Mouse (Mus musculus) kidney, postnatal 0 days (tissue): ENCODE measurements around the gene Numb. TPM values are rescaled to one million over a fixed set of nuclear protein-coding genes. Genes with fewer than 3 reads are reported as not detected.

ENCODE experiments used
- ATAC-seq: fragments of 200-750 bp; cut with Nextera tagmentation; replicated peaks from 2 replicates; pipeline ENCODE4 v1.8.0; 2017; ENCODE audit warnings: low read depth, moderate number of reproducible peaks, moderate TSS enrichment, moderate library complexity; ENCODE audit not compliant: low FRiP score
- DNase-seq: peaks from one replicate; pipeline ENCODE4 v3.0.0-alpha.2; 2016; ENCODE audit warnings: low spot score
- H3K27ac ChIP-seq: fragments of 300-500 bp; sonication (generic); 2 replicates; pipeline ENCODE4 v1.5.1; 2014; ENCODE audit warnings: mild to moderate bottlenecking
- H3K27me3 ChIP-seq: fragments of 300-500 bp; sonication (generic); 2 replicates; pipeline ENCODE4 v1.6.1; 2014; ENCODE audit warnings: low read length, mixed read lengths; ENCODE audit not compliant: insufficient read depth
- H3K36me3 ChIP-seq: fragments of 300-500 bp; sonication (generic); 2 replicates; pipeline ENCODE4 v1.6.1; 2014; ENCODE audit warnings: low read length, mixed read lengths; ENCODE audit not compliant: insufficient read depth
- H3K4me1 ChIP-seq: fragments of 300-500 bp; sonication (generic); replicated peaks from 2 replicates; pipeline ENCODE4 v1.6.1; 2014; ENCODE audit warnings: antibody characterized with exemption, low read length, mixed read lengths; ENCODE audit not compliant: insufficient read depth
- H3K4me2 ChIP-seq: fragments of 300-500 bp; sonication (generic); 2 replicates; pipeline ENCODE4 v1.6.1; 2014; ENCODE audit warnings: mild to moderate bottlenecking, low read length, moderate library complexity, mixed read lengths
- H3K4me3 ChIP-seq: fragments of 300-500 bp; sonication (generic); replicated peaks from 2 replicates; pipeline ENCODE4 v1.5.1; 2014; ENCODE audit warnings: low read depth, low read length
- H3K9ac ChIP-seq: fragments of 300-500 bp; sonication (generic); 2 replicates; pipeline ENCODE4 v1.6.1; 2014; ENCODE audit warnings: low read depth, low read length
- H3K9me3 ChIP-seq: fragments of 300-500 bp; sonication (generic); replicated peaks from 2 replicates; pipeline ENCODE4 v1.6.1; 2016; ENCODE audit warnings: low read length, inconsistent platforms, mixed read lengths
- CTCF ChIP-seq: IDR thresholded peaks from 2 replicates; pipeline ENCODE4 v1.5.1; 2016; ENCODE audit warnings: antibody characterized with exemption, low read depth, mild to moderate bottlenecking, moderate library complexity
- WGBS: fragments of 180-500 bp; shearing (Covaris S2); extraction: QIAGEN DNeasy Blood & Tissue Kit; methylation state at CpG from one replicate; pipeline ENCODE4 v1.1.7; 2014; 5-methylcytosine and 5-hydroxymethylcytosine counted together
- polyA plus RNA-seq: library from polyadenylated mRNA; unstranded; fragments of >200 nt; fragmentation: Nextera tagmentation; extraction: Ambion mirVana; gene quantifications from 2 replicates; pipeline ENCODE4 v1.2.1, GENCODE M21; 2015

Gene Numb
- polyA plus RNA-seq, 1 experiment from 2014 or later: 28.7 TPM

DNA sequence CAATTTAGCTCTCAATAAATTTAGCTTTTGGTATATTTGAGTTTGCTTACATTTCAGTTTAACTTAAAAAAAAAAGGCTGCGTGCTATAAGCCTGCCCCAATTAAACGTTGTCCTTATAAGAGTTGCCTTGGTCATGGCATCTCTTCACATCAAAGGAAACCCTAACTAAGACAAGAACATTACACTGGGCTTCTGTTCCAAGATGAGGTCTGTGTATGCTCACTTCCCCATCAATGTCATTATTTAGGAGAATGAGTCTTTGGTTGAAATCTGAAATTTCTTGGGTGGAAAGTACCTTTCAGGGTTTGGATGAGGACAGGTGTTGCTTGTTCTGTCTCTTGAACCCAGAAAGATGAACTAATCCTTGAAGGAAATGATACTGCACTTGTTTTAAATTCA lies 73.9 kb downstream of the Numb start:
- Histone ChIP-seq H3K4me1 (no peaks in the 10 kb centered on the region), H3K9ac (no peak overlapping the region), H3K27ac (no peak overlapping the region), H3K4me2 (no peak overlapping the region), H3K9me3 (no peaks in the 10 kb centered on the region), H3K4me3 (no peak overlapping the region), H3K36me3 (no peaks in the 10 kb centered on the region), H3K27me3 (no peaks in the 10 kb centered on the region)
- TF ChIP-seq CTCF: no peak
- 84% methylated on average over 2 of the region's 2 CpGs for WGBS
- no peak for DNase-seq
- ATAC-seq: no peak

DNA sequence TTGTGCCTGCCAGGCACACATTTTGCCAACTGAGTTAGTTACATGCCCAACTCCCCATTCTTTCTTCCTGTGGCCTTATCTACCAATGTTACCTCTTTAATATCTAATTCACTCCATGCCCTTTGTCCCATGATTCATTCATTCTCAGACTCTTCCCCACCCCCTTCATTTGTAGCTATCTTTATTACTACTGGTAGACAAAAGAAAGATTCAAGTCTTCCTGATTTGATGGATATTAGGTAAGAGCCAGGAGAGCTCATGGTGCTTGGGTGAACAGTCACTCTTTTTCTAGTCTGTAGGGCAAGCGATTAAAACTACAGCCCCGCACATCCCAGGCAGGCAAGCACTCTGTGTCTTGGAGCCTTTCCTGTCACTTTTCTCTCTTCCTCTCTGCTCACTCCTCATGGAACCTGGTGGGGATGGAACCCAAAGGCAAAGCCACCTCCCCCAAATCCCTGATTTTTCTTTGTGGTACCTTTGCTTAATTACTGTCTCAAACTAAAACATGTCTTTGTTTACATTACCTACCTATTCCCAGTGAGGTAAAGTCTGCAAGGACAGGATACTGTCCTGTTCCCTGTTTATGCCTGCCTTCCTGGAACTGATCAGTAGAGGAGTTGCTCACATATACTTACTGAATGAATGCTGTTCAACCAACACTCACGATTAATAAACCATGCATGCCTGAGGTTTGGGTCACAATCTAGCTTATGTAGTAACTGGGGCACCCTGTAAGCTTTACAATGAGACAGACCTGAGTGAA lies 78.9 kb downstream of the Numb start:
- Histone ChIP-seq H3K4me1 (no peaks in the 10 kb centered on the region), H3K27ac (no peak overlapping the region), H3K4me2 (no peak overlapping the region), H3K9me3 (no peaks in the 10 kb centered on the region), H3K27me3 (no peaks in the 10 kb centered on the region), H3K36me3 (peaks cover 12% of the 10 kb centered on the region; the same call in 1 of the 2 replicates), H3K9ac (no peak overlapping the region), H3K4me3 (no peak overlapping the region)
- WGBS: 88% methylated on average over 3 of the region's 3 CpGs
- no peak for DNase-seq
- no peak for TF ChIP-seq CTCF
- no peak for ATAC-seq

DNA sequence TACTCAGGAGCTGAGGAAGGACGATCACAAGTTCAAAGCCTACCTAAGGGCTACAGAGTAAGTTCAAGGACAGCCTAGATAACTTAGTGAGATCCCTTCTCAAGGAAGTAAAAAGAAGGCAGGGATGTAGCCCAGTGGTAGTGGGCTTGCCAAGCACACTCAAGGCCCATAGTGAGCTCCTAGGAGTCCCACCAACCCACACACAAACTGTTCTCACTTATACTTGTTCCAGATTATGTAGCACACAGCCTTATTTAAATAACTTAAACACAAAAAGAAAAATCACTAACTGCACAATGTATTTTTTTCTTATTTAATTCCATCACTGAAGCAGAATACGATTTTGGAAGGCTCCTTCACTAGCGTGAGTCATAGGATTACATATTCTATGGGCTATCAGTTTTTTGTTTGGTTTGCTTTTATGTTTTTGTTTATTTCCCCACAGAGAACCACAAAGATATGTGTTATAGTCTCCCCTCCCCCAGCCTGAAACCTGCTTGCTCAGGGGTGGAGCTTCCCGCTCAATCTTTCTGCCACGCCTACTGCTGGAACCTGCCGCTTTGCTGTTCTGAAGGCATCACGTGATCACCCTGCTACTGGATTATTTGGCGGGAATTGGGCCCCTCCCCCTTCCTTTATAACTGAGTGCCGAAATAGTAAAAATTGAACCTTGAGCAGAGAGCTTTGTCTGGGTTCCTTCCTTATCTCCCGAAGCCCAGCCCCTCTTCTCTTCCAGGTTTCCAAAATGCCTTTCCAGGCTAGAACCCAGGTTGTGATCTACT lies 80.1 kb downstream of the Numb start:
- DNase-seq: no peak
- Histone ChIP-seq H3K27ac (no peak overlapping the region), H3K9me3 (no peaks in the 10 kb centered on the region), H3K36me3 (peaks cover 20% of the 10 kb centered on the region; the same call in 1 of the 2 replicates), H3K9ac (no peak overlapping the region), H3K27me3 (no peaks in the 10 kb centered on the region), H3K4me1 (no peaks in the 10 kb centered on the region), H3K4me3 (no peak overlapping the region), H3K4me2 (no peak overlapping the region)
- WGBS: 91% methylated on average over 10 of the region's 10 CpGs
- TF ChIP-seq CTCF: no peak
- no peak for ATAC-seq

- H3K4me2 ChIP-seq: no peak overlapping the region
- ATAC-seq: no peak
- DNase-seq: no peak
- H3K9ac ChIP-seq: no peak overlapping the region
- H3K36me3 ChIP-seq: peaks cover 21% of the 10 kb centered on the region; the same call in 1 of the 2 replicates
- no peak overlapping the region for H3K27ac ChIP-seq
- no peaks in the 10 kb centered on the region for H3K4me1 ChIP-seq
- H3K4me3 ChIP-seq: no peak overlapping the region
- no peak for TF ChIP-seq CTCF
- H3K9me3 ChIP-seq: no peaks in the 10 kb centered on the region
- H3K27me3 ChIP-seq: no peaks in the 10 kb centered on the region
- WGBS: 99% methylated on average over 3 of the region's 3 CpGs
Measured at GRCm38 (mm10) chr12:83833979-83834378, 87.8 kb downstream of the Numb start.

DNA sequence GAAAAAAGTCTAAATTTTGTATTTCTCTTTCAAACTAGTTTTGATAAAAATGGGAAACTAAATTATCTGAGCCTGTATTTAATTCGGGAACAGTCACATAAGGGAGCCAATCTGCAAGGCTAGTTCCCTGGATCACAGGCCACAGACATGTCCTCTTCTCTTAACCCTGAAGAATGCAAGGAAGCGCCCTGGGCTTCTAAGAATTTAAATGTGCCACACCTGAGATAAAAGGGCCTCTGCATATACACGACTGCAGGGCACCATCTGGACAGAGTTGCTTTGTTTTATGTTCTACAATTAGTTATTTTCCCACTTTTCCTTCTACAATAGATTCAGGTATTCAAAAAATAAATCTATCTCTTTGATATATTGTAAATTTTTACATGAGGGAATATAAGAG lies 91.3 kb downstream of the Numb start:
- no peak for ATAC-seq
- DNase-seq: no peak
- no peak overlapping the region for H3K4me3 ChIP-seq
- H3K4me2 ChIP-seq: no peak overlapping the region
- no peak for TF ChIP-seq CTCF
- no peaks in the 10 kb centered on the region for H3K4me1 ChIP-seq
- peaks cover 14% of the 10 kb centered on the region; the same call in 1 of the 2 replicates for H3K36me3 ChIP-seq
- no peak overlapping the region for H3K27ac ChIP-seq
- no peaks in the 10 kb centered on the region for H3K9me3 ChIP-seq
- 79% methylated on average over 3 of the region's 3 CpGs for WGBS
- H3K9ac ChIP-seq: no peak overlapping the region
- H3K27me3 ChIP-seq: no peaks in the 10 kb centered on the region

DNA sequence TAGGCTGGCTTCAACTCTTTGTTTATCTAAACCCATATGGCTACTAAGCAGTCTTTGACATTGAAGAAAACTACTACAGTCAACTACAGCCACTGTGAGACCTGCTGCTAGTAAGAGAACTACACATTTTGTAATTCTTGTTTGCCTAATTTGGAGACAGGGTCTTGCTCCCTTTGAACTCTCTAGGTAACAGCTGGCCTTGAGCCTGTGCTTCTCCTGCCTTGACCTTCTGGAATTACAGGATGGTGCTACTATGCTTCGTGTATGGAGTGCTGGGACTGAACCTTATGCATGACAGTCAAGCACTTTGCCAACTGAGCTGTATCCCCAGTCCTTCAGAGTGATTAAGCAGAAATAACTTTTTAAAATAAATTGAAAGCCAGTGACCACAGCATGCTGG lies 105.1 kb downstream of the Numb start:
- Histone ChIP-seq H3K4me1 (no peaks in the 10 kb centered on the region), H3K4me3 (no peak overlapping the region), H3K9me3 (no peaks in the 10 kb centered on the region), H3K27ac (no peak overlapping the region), H3K27me3 (no peaks in the 10 kb centered on the region), H3K9ac (no peak overlapping the region), H3K4me2 (no peak overlapping the region), H3K36me3 (0 out of 2 replicates have a peak, but pooled peaks cover 11% of the 10 kb centered on the region)
- WGBS: 71% methylated on average over 1 of the region's 1 CpGs
- no peak for DNase-seq
- ATAC-seq: no peak
- TF ChIP-seq CTCF: no peak
